Mouse (Mus musculus) stomach, postnatal 0 days (tissue): ENCODE measurements around the gene Tmco5. TPM values are rescaled to one million over a fixed set of nuclear protein-coding genes. Genes with fewer than 3 reads are reported as not detected.

Experiments
- ATAC-seq: fragments of 200-750 bp; cut with Nextera tagmentation; 2 replicates; pipeline ENCODE4 v1.8.0; 2017; ENCODE audit not compliant: low FRiP score, low TSS enrichment
- DNase-seq: peaks from one replicate; pipeline ENCODE4 v3.0.0-alpha.2; 2016; ENCODE audit warnings: low spot score
- H3K27ac ChIP-seq: fragments of 300-500 bp; sonication (generic); replicated peaks from 2 replicates; pipeline ENCODE4 v1.5.1; 2014; ENCODE audit warnings: mild to moderate bottlenecking, control low read depth
- H3K27me3 ChIP-seq: fragments of 300-500 bp; sonication (generic); 2 replicates; pipeline ENCODE4 v1.6.1; 2014; ENCODE audit warnings: low read length; ENCODE audit not compliant: control insufficient read depth, insufficient read depth
- H3K36me3 ChIP-seq: fragments of 300-500 bp; sonication (generic); 2 replicates; pipeline ENCODE4 v1.6.1; 2014; ENCODE audit warnings: low read length, mixed read lengths; ENCODE audit not compliant: control insufficient read depth, insufficient read depth
- H3K4me1 ChIP-seq: fragments of 300-500 bp; sonication (generic); replicated peaks from 2 replicates; pipeline ENCODE4 v1.6.1; 2014; ENCODE audit warnings: antibody characterized with exemption; ENCODE audit not compliant: control insufficient read depth, insufficient read depth
- H3K4me2 ChIP-seq: fragments of 300-500 bp; sonication (generic); replicated peaks from 2 replicates; pipeline ENCODE4 v1.6.1; 2014; ENCODE audit warnings: low read depth, mild to moderate bottlenecking, control low read depth, moderate library complexity
- H3K4me3 ChIP-seq: fragments of 300-500 bp; sonication (generic); 2 replicates; pipeline ENCODE4 v1.5.1; 2014; ENCODE audit warnings: low read depth, low read length, control low read depth
- H3K9ac ChIP-seq: fragments of 300-500 bp; sonication (generic); 2 replicates; pipeline ENCODE4 v1.6.1; 2014; ENCODE audit warnings: mild to moderate bottlenecking, low read length, control low read depth, mixed read lengths
- H3K9me3 ChIP-seq: fragments of 300-500 bp; sonication (generic); 2 replicates; pipeline ENCODE4 v1.6.1; 2016; ENCODE audit warnings: low read length; ENCODE audit not compliant: control insufficient read depth
- CTCF ChIP-seq: IDR thresholded peaks from 2 replicates; pipeline ENCODE4 v1.5.1; 2016; ENCODE audit warnings: antibody characterized with exemption, low read depth, mild to moderate bottlenecking, moderate library complexity
- EP300 ChIP-seq: optimal IDR thresholded peaks from 2 replicates; pipeline ENCODE3; 2016; ENCODE audit warnings: antibody characterized with exemption
- WGBS: fragments of 180-500 bp; shearing (Covaris S2); extraction: QIAGEN DNeasy Blood & Tissue Kit; methylation state at CpG from one replicate; pipeline ENCODE4 v1.1.7; 2014; 5-methylcytosine and 5-hydroxymethylcytosine counted together
- polyA plus RNA-seq: library from polyadenylated mRNA; unstranded; fragments of >200 nt; fragmentation: Nextera tagmentation; extraction: Ambion mirVana; gene quantifications from 2 replicates; pipeline ENCODE4 v1.2.1, GENCODE M21; 2015

Tmco5 gene
- not detected in 2 replicates for polyA plus RNA-seq

GRCm38 (mm10) chr2:116878391-116878790, at the start of gene Tmco5:
Gene Tmco5 (plus strand): TSS chr2:116878691.
- Histone ChIP-seq H3K9me3 (no peaks in the 10 kb centered on the region), H3K9ac (no peak within 1 kb of the TSS), H3K4me1 (no peaks in the 10 kb centered on the region), H3K27me3 (no peaks in the 10 kb centered on the region), H3K4me2 (no peak within 1 kb of the TSS), H3K27ac (no peak within 1 kb of the TSS), H3K4me3 (no peak within 1 kb of the TSS), H3K36me3 (no peaks in the 10 kb centered on the region)
- ATAC-seq (no peak), DNase-seq (no peak)
- no peak for TF ChIP-seq CTCF
- no peak for TF ChIP-seq EP300
- WGBS, result 93% methylated on average over 3 of the region's 3 CpGs

GRCm38 (mm10) chr2:116831863-116832262, 46.6 kb upstream of the Tmco5 start:
- H3K36me3 ChIP-seq, result no peaks in the 10 kb centered on the region
- DNase-seq, result no peak
- WGBS, result 58% methylated on average over 11 of the region's 11 CpGs
- no peak overlapping the region for H3K4me3 ChIP-seq
- TF ChIP-seq EP300, result no peak
- TF ChIP-seq CTCF, result no peak
- ATAC-seq, result no peak
- no peaks in the 10 kb centered on the region for H3K27me3 ChIP-seq
- no peak overlapping the region for H3K27ac ChIP-seq
- no peak overlapping the region for H3K9ac ChIP-seq
- no peaks in the 10 kb centered on the region for H3K9me3 ChIP-seq
- H3K4me1 ChIP-seq, result no peaks in the 10 kb centered on the region
- H3K4me2 ChIP-seq, result no peak overlapping the region

GRCm38 (mm10) chr2:116837829-116838228, 40.7 kb upstream of the Tmco5 start:
- Histone ChIP-seq H3K4me1 (no peaks in the 10 kb centered on the region), H3K9me3 (no peaks in the 10 kb centered on the region), H3K27me3 (no peaks in the 10 kb centered on the region), H3K27ac (no peak overlapping the region), H3K36me3 (no peaks in the 10 kb centered on the region), H3K4me2 (no peak overlapping the region), H3K4me3 (no peak overlapping the region), H3K9ac (no peak overlapping the region)
- 50% methylated on average over 3 of the region's 3 CpGs for WGBS
- DNase-seq, result no peak
- TF ChIP-seq CTCF (no peak), EP300 (no peak)
- ATAC-seq, result no peak

- WGBS, result 44% methylated on average over 8 of the region's 8 CpGs
- Histone ChIP-seq H3K27me3 (no peaks in the 10 kb centered on the region), H3K9ac (no peak overlapping the region), H3K27ac (no peak overlapping the region), H3K36me3 (no peaks in the 10 kb centered on the region), H3K4me2 (no peak overlapping the region), H3K4me1 (no peaks in the 10 kb centered on the region), H3K9me3 (no peaks in the 10 kb centered on the region), H3K4me3 (no peak overlapping the region)
- DNase-seq, result peak; percentile 29
- no peak for TF ChIP-seq EP300
- TF ChIP-seq CTCF, result peak; percentile 82
- no peak for ATAC-seq
Observed at GRCm38 (mm10) chr2:116838538-116839197, 39.8 kb upstream of the Tmco5 start.

GRCm38 (mm10) chr2:116849980-116850636, 28.4 kb upstream of the Tmco5 start:
- 67% methylated on average over 20 of the region's 20 CpGs for WGBS
- DNase-seq, result no peak

GRCm38 (mm10) chr2:116851356-116851755, 27.1 kb upstream of the Tmco5 start:
- ATAC-seq, result no peak
- Histone ChIP-seq H3K9ac (no peak overlapping the region), H3K36me3 (no peaks in the 10 kb centered on the region), H3K4me1 (no peaks in the 10 kb centered on the region), H3K4me2 (no peak overlapping the region), H3K27me3 (no peaks in the 10 kb centered on the region), H3K9me3 (no peaks in the 10 kb centered on the region), H3K27ac (no peak overlapping the region), H3K4me3 (no peak overlapping the region)
- TF ChIP-seq CTCF, result no peak
- TF ChIP-seq EP300, result no peak
- no peak for DNase-seq
- WGBS, result 62% methylated on average over 4 of the region's 4 CpGs

More at GRCm38 (mm10) chr2:116849980-116850636, 28.4 kb upstream of the Tmco5 start:
- H3K9me3 ChIP-seq, result no peaks in the 10 kb centered on the region
- no peak overlapping the region for H3K4me2 ChIP-seq
- no peak overlapping the region for H3K27ac ChIP-seq
- H3K4me1 ChIP-seq, result no peaks in the 10 kb centered on the region
- no peak for ATAC-seq
- H3K9ac ChIP-seq, result no peak overlapping the region
- no peak overlapping the region for H3K4me3 ChIP-seq
- TF ChIP-seq CTCF (no peak), EP300 (no peak)
- no peaks in the 10 kb centered on the region for H3K36me3 ChIP-seq
- H3K27me3 ChIP-seq, result no peaks in the 10 kb centered on the region
